Mouse (Mus musculus) forebrain, embryonic 11.5 days (tissue): Measurements from ENCODE around the gene Ilkap. TPM values are rescaled to one million over a fixed set of nuclear protein-coding genes. Genes with fewer than 3 reads are reported as not detected.

Experiments
- ATAC-seq: fragments of 200-750 bp; cut with Nextera tagmentation; replicated peaks from 2 replicates; pipeline ENCODE4 v1.8.0; 2017; ENCODE audit warnings: moderate TSS enrichment; ENCODE audit not compliant: low FRiP score
- DNase-seq: peaks from one replicate; pipeline ENCODE4 v3.0.0-alpha.2; 2017; ENCODE audit warnings: low spot score
- H3K27ac ChIP-seq: fragments of 300-500 bp; sonication (generic); 2 replicates; pipeline ENCODE4 v1.5.1; 2014; ENCODE audit warnings: low read depth, low read length
- H3K27me3 ChIP-seq: fragments of 300-500 bp; sonication (generic); 2 replicates; pipeline ENCODE4 v1.6.1; 2014; ENCODE audit warnings: mild to moderate bottlenecking, low read length, mixed read lengths; ENCODE audit not compliant: control insufficient read depth, insufficient read depth
- H3K36me3 ChIP-seq: fragments of 300-500 bp; sonication (generic); 2 replicates; pipeline ENCODE4 v1.6.1; 2014; ENCODE audit warnings: mild to moderate bottlenecking, low read length, moderate library complexity, mixed read lengths; ENCODE audit not compliant: control insufficient read depth, insufficient read depth
- H3K4me1 ChIP-seq: fragments of 300-500 bp; sonication (generic); replicated peaks from 2 replicates; pipeline ENCODE4 v1.6.1; 2014; ENCODE audit warnings: low read length, mixed read lengths; ENCODE audit not compliant: control insufficient read depth, insufficient read depth
- H3K4me2 ChIP-seq: fragments of 300-500 bp; sonication (generic); 2 replicates; pipeline ENCODE4 v1.6.1; 2014; ENCODE audit warnings: low read depth, mild to moderate bottlenecking, low read length, moderate library complexity, mixed read lengths; ENCODE audit not compliant: severe bottlenecking
- H3K4me3 ChIP-seq: fragments of 300-500 bp; sonication (generic); 2 replicates; pipeline ENCODE4 v1.5.1; 2014; ENCODE audit warnings: low read depth, low read length
- H3K9ac ChIP-seq: fragments of 300-500 bp; sonication (generic); 2 replicates; pipeline ENCODE4 v1.6.1; 2014; ENCODE audit warnings: low read length
- H3K9me3 ChIP-seq: fragments of 300-500 bp; sonication (generic); 2 replicates; pipeline ENCODE4 v1.6.1; 2016; ENCODE audit warnings: low read length, mixed read lengths; ENCODE audit not compliant: control insufficient read depth
- WGBS: fragments of 180-500 bp; shearing (Covaris S2); extraction: QIAGEN DNeasy Blood & Tissue Kit; methylation state at CpG from one replicate; pipeline ENCODE4 v1.1.7; 2014; 5-methylcytosine and 5-hydroxymethylcytosine counted together
- polyA plus RNA-seq: library from polyadenylated mRNA; unstranded; fragments of >200 nt; fragmentation: Nextera tagmentation; extraction: Ambion mirVana; gene quantifications from 2 replicates; pipeline ENCODE4 v1.2.1, GENCODE M21; 2014

Gene Ilkap
- polyA plus RNA-seq, 1 experiment from 2014 or later: 161 TPM

- H3K36me3 ChIP-seq: peaks cover 31% of the 10 kb centered on the region
- 93% methylated on average over 6 of the region's 6 CpGs for WGBS
Measured at GRCm38 (mm10) chr1:91373414-91373835, 25.2 kb downstream of the Ilkap start.

DNA sequence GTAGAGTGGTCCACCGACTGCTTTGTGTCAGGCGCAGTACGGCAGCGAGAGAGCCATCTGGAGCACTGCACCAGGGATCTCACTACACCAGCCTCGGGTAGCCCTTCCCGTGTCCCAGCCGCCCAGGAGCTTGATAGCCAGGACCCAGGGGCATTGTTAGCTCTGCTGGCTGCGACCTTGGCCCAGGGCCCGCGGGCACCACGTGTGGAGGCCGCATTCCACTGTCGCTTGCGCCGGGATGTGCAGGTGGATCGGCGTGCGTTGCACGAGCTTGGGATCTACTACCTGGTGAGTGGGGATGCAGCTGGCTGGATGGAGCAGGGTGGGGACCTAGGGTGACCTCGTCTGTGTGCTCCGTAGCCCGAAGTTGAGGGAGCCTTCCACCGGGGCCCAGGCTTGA lies 28.6 kb downstream of the Ilkap start:
- no peak for DNase-seq
- WGBS: 90% methylated on average over 23 of the region's 23 CpGs
- H3K4me3 ChIP-seq: no peak overlapping the region
- H3K4me2 ChIP-seq: no peak overlapping the region
- no peak for ATAC-seq
- H3K9ac ChIP-seq: no peak overlapping the region
- H3K27me3 ChIP-seq: peaks cover 9% of the 10 kb centered on the region
- H3K9me3 ChIP-seq: no peaks in the 10 kb centered on the region
- peaks cover 15% of the 10 kb centered on the region for H3K36me3 ChIP-seq
- H3K27ac ChIP-seq: no peak overlapping the region
- peaks cover 3% of the 10 kb centered on the region; the same call in 1 of the 2 replicates for H3K4me1 ChIP-seq

More at GRCm38 (mm10) chr1:91373414-91373835, 25.2 kb downstream of the Ilkap start:
- H3K4me3 ChIP-seq: no peak overlapping the region
- no peaks in the 10 kb centered on the region for H3K27me3 ChIP-seq
- H3K9ac ChIP-seq: no peak overlapping the region
- H3K4me1 ChIP-seq: no peaks in the 10 kb centered on the region
- no peak overlapping the region for H3K4me2 ChIP-seq
- H3K9me3 ChIP-seq: no peaks in the 10 kb centered on the region
- no peak for ATAC-seq
- no peak overlapping the region for H3K27ac ChIP-seq
- DNase-seq: no peak

DNA sequence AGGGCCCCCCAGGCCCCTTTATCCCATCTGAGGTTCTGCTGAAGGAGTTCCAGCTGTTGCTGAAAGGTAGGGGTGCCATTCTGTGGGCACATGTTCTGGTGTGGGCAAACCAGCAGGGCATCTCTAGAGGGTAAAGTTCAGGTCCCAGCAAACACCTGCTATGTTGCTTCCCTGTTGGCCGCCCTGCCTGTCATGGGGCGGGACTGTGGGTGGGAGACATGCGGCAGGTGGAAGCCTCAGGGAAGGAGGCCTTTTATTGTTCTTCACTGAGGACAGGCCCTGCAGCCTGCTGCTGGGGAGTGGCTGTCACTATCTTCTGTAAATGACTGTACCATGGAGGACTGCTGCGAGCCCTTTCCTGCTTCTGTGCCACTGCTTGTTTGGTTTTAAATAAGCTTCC lies 29.2 kb downstream of the Ilkap start:
- H3K4me1 ChIP-seq: peaks cover 3% of the 10 kb centered on the region; the same call in 1 of the 2 replicates
- H3K36me3 ChIP-seq: peaks cover 14% of the 10 kb centered on the region; the same call in 1 of the 2 replicates
- ATAC-seq: no peak
- no peak overlapping the region for H3K4me2 ChIP-seq
- WGBS: 69% methylated on average over 4 of the region's 4 CpGs
- no peak overlapping the region for H3K4me3 ChIP-seq
- H3K27me3 ChIP-seq: peaks cover 9% of the 10 kb centered on the region
- no peak overlapping the region for H3K27ac ChIP-seq
- no peaks in the 10 kb centered on the region for H3K9me3 ChIP-seq
- no peak for DNase-seq
- H3K9ac ChIP-seq: no peak overlapping the region

GRCm38 (mm10) chr1:91367295-91367694 lies 31.3 kb downstream of the Ilkap start:
- WGBS: 94% methylated on average over 3 of the region's 3 CpGs
- Histone ChIP-seq H3K9ac (no peak overlapping the region), H3K4me3 (no peak overlapping the region), H3K27ac (no peak overlapping the region), H3K36me3 (peaks cover under 1% of the 10 kb centered on the region; the same call in 1 of the 2 replicates), H3K9me3 (no peaks in the 10 kb centered on the region; the same call in 1 of the 2 replicates), H3K4me2 (no peak overlapping the region), H3K4me1 (peaks cover 3% of the 10 kb centered on the region; the same call in 1 of the 2 replicates), H3K27me3 (peaks cover 9% of the 10 kb centered on the region)
- DNase-seq (no peak), ATAC-seq (no peak)

GRCm38 (mm10) chr1:91366215-91367108 lies 32.2 kb downstream of the Ilkap start, which contains the start of gene Erfe:
Erfe (plus strand) TSS chr1:91366430.
- H3K4me3 ChIP-seq: peak within 1 kb of the TSS; percentile 42
- H3K4me1 ChIP-seq: peaks cover 3% of the 10 kb centered on the region; the same call in 1 of the 2 replicates
- peak within 1 kb of the TSS; percentile 61 for H3K9ac ChIP-seq
- H3K4me2 ChIP-seq: peak within 1 kb of the TSS; percentile 76
- no peaks in the 10 kb centered on the region; the same call in 1 of the 2 replicates for H3K9me3 ChIP-seq
- no peak within 1 kb of the TSS for H3K27ac ChIP-seq
- H3K36me3 ChIP-seq: no peaks in the 10 kb centered on the region; the same call in 1 of the 2 replicates
- peaks cover 9% of the 10 kb centered on the region for H3K27me3 ChIP-seq
- DNase-seq (peak; percentile 88), ATAC-seq (peak; percentile 60)
- under 1% methylated on average over 58 of the region's 68 CpGs for WGBS

DNA sequence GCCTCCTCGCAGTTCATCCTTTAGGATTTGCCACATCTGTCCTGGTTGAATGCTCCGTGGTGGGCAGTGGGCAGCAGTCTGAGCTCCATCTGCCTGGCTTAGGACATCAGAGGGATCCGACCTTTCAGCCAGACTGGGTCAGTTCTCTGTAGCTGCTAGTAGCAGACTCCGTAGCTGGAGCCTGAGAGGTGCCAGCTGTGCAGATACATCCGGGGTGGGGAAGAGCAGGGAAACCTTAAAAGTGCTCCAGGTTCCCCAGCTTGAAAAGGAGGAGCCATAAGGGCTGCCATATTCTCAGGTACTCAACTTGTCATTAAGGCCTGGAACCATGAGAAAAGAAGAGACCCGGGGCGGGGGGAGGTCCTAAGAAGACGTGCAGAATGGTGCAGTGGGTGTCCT lies 32.8 kb downstream of the Ilkap start:
- no peak for DNase-seq
- ATAC-seq: 0 out of 2 replicates have a peak, but pooled peaks have one; percentile 4
- H3K4me3 ChIP-seq: peak overlapping the region; percentile 42; the same call in 1 of the 2 replicates
- peaks cover 9% of the 10 kb centered on the region for H3K27me3 ChIP-seq
- peaks cover 3% of the 10 kb centered on the region; the same call in 1 of the 2 replicates for H3K4me1 ChIP-seq
- peak overlapping the region; percentile 76; the same call in 1 of the 2 replicates for H3K4me2 ChIP-seq
- WGBS: 25% methylated on average over 8 of the region's 8 CpGs
- peak overlapping the region; percentile 61; the same call in 1 of the 2 replicates for H3K9ac ChIP-seq
- no peak overlapping the region for H3K27ac ChIP-seq
- H3K9me3 ChIP-seq: no peaks in the 10 kb centered on the region; the same call in 1 of the 2 replicates
- H3K36me3 ChIP-seq: no peaks in the 10 kb centered on the region; the same call in 1 of the 2 replicates

DNA sequence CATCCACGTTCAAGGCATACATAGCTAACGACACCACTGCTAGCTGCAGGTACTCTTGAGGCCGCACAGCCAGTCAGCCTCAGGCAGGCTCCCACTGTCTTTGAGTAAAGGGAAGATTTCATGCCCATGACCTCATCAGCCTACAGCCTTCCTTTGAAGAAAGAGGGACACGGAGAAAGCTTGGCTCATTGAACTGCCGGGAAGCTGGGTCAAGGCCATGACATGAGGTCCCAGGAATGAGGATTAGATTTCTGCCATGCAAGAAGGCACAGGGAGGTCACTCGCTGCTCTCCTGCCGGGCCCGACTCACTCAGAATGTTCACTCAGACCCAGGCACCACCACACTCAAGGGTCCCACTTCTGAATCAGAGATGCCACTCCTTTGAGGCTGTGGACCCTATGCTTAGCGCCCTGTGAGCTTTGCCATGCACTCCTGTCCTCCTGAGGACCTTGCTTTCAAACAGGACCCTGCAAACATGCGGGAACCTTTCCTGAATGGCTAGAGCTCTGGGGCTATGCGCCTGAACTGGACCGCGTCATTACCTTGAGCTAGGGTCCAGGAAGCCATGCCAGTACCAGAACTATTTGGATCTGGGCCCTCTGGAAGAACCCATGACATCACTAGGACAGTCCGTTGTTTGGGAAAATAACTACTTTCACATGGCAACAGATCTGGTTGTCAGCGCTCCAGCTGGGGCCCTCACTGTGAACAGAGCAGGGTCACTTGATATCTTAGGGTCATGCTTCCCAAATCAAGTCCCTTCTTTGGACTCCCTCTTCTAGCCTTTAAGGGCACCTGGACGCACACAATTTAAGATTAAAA lies 33.6 kb downstream of the Ilkap start:
- H3K4me1 ChIP-seq: peaks cover 3% of the 10 kb centered on the region; the same call in 1 of the 2 replicates
- 91% methylated on average over 16 of the region's 16 CpGs for WGBS
- ATAC-seq (no peak), DNase-seq (no peak)
- H3K36me3 ChIP-seq: no peaks in the 10 kb centered on the region
- H3K9ac ChIP-seq: no peak overlapping the region
- no peak overlapping the region for H3K4me2 ChIP-seq
- H3K9me3 ChIP-seq: no peaks in the 10 kb centered on the region; the same call in 1 of the 2 replicates
- peaks cover 9% of the 10 kb centered on the region for H3K27me3 ChIP-seq
- H3K4me3 ChIP-seq: no peak overlapping the region
- no peak overlapping the region for H3K27ac ChIP-seq

GRCm38 (mm10) chr1:91362113-91362512 lies 36.5 kb downstream of the Ilkap start:
- H3K27ac ChIP-seq: no peak overlapping the region

More at GRCm38 (mm10) chr1:91362113-91362512, 36.5 kb downstream of the Ilkap start:
- Histone ChIP-seq H3K27me3 (peaks cover 9% of the 10 kb centered on the region), H3K4me1 (peaks cover 3% of the 10 kb centered on the region; the same call in 1 of the 2 replicates), H3K36me3 (no peaks in the 10 kb centered on the region), H3K9ac (no peak overlapping the region), H3K4me2 (no peak overlapping the region), H3K9me3 (no peaks in the 10 kb centered on the region; the same call in 1 of the 2 replicates), H3K4me3 (no peak overlapping the region)
- DNase-seq (no peak), ATAC-seq (no peak)
- WGBS: 80% methylated on average over 5 of the region's 5 CpGs
